Mouse (Mus musculus) thymus, adult 2 months (tissue): ENCODE measurements around the gene Ebf4.

Experiments used
- CTCF ChIP-seq: fragments of 200-500 bp; IDR thresholded peaks from 2 replicates; pipeline ENCODE4 v1.5.1; 2012; ENCODE audit warnings: mild to moderate bottlenecking, control low read depth, low read length, moderate library complexity, borderline replicate concordance; ENCODE audit not compliant: control insufficient read depth, poor library complexity, insufficient read depth; ENCODE audit errors: extremely low read depth
- POLR2A ChIP-seq: fragments of 200-500 bp; IDR thresholded peaks from 2 replicates; pipeline ENCODE4 v1.6.1; 2012; ENCODE audit warnings: mild to moderate bottlenecking, low read length, control low read depth, moderate library complexity; ENCODE audit not compliant: control insufficient read depth, poor library complexity, insufficient read depth; ENCODE audit errors: extremely low read depth

GRCm38 (mm10) chr2:130293009-130293408 is 2.0 kb upstream of the Ebf4 start:
- no peak for TF ChIP-seq CTCF
- TF ChIP-seq POLR2A, result no peak
